Mouse (Mus musculus) cerebellum, adult 2 months (tissue): ENCODE measurements around the gene Ift140.

Experiments
- CTCF ChIP-seq: fragments of 200-500 bp; IDR thresholded peaks from 2 replicates; pipeline ENCODE4 v1.5.1; 2011; ENCODE audit warnings: low read depth, mild to moderate bottlenecking, control low read depth, low read length, moderate library complexity, borderline replicate concordance; ENCODE audit not compliant: insufficient read depth
- POLR2A ChIP-seq: fragments of 200-500 bp; IDR thresholded peaks from 2 replicates; pipeline ENCODE4 v1.6.1; 2011; ENCODE audit warnings: low read length, control low read depth, borderline replicate concordance; ENCODE audit not compliant: insufficient read depth

DNA sequence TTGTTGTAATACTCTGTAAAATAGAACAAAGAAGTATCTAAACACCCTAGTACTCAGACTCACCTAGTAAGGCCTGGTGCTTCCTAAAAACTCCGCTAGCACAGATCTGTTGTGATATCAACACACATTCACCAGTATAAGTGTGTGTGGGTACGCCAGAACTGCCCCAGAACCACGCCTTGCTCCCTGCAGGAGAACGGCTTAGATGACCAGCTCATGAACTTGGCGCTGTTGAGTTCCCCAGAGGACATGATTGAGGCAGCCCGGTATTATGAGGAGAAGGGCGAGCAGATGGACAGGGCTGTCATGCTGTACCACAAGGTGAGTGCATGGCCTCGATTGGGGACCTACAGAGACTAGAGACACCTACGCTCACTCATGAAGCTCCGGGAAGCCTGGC is 74.6 kb downstream of the Ift140 start:
- TF ChIP-seq CTCF (no peak), POLR2A (no peak)
